Comparison of ENCODE assay signal across 12 mouse cellular contexts in genomic region chr5:45173035-45173755, GRCm38 (mm10).
A peak's percentile ranks its signal among the peaks of the same experiment; 100 is the strongest.
DNase-seq lines count a peak whose midpoint lies in the region; ATAC-seq and TF ChIP-seq lines count a peak whose summit lies in the region.
"Had no signal": no experiment of that assay in that cellular context is flagged by ENCODE, and none has a peak within 500 bp of the region (broad histone marks: within the 10 kb centered on the region; RNA-seq: fewer than 3 reads in every experiment).

No protein-coding gene starts in this region.

- no peak for TF ChIP-seq POLR2A in thymus, adult 2 months (IDR thresholded peaks at IDR 0.05; ENCODE audit: control insufficient read depth, extremely low read depth, insufficient read depth, low read length, poor library complexity)

- no peaks in the 10 kb centered on the region for H3K9me3 ChIP-seq in neural tube, embryonic 12.5 days
- no peaks in the 10 kb centered on the region for H3K9me3 ChIP-seq in forebrain, postnatal 0 days (ENCODE audit: low read length)
- H3K9me3 ChIP-seq in neural tube, embryonic 14.5 days (ENCODE audit: control insufficient read depth, low read length): no peaks in the 10 kb centered on the region
- no peaks in the 10 kb centered on the region for H3K9me3 ChIP-seq in kidney, embryonic 15.5 days (replicated peaks)
- H3K9me3 ChIP-seq: limb, embryonic 15.5 days had no signal

- DNase-seq in adrenal gland, postnatal 14 days: peak; percentile 13
- DNase-seq in adrenal gland, postnatal 4 days (ENCODE audit: low spot score in 2 of 2): no peak
- DNase-seq in neural tube, embryonic 10.5 days (ENCODE audit: extremely low spot score, low spot score): no peak
- peak; percentile 55 for DNase-seq in forebrain, postnatal 0 days
- DNase-seq in thymus, adult 2 months: no peak
- DNase-seq: B cell, adult 2 months; cerebellum, postnatal 14 days had no signal

- H3K4me1 ChIP-seq in neural tube, embryonic 12.5 days: peaks cover 4% of the 10 kb centered on the region; the same call in 1 of the 2 replicates
- peaks cover 8% of the 10 kb centered on the region for H3K4me1 ChIP-seq in forebrain, postnatal 0 days (ENCODE audit: insufficient read depth)
- no peaks in the 10 kb centered on the region for H3K4me1 ChIP-seq in neural tube, embryonic 14.5 days (ENCODE audit: control insufficient read depth, insufficient read depth, low read length)
- no peaks in the 10 kb centered on the region for H3K4me1 ChIP-seq in thymus, adult 2 months (replicated peaks; ENCODE audit: control insufficient read depth, insufficient read depth, low read length)
- no peaks in the 10 kb centered on the region for H3K4me1 ChIP-seq in kidney, embryonic 15.5 days
- H3K4me1 ChIP-seq: limb, embryonic 15.5 days had no signal

- H3K27ac ChIP-seq in neural tube, embryonic 12.5 days: no peak overlapping the region
- no peak overlapping the region; the same call in 1 of the 2 replicates for H3K27ac ChIP-seq in forebrain, postnatal 0 days (ENCODE audit: low read depth, low read length)
- H3K27ac ChIP-seq in neural tube, embryonic 14.5 days (ENCODE audit: low read depth, low read length): no peak overlapping the region
- H3K27ac ChIP-seq in thymus, adult 2 months (ENCODE audit: control insufficient read depth, insufficient read depth, low read length): no peak overlapping the region
- H3K27ac ChIP-seq in kidney, embryonic 15.5 days: no peak overlapping the region
- H3K27ac ChIP-seq: layer of hippocampus, adult 2 months; limb, embryonic 15.5 days had no signal

- no peak for TF ChIP-seq CTCF in forebrain, postnatal 0 days (IDR thresholded peaks at IDR 0.05; ENCODE audit: low read depth)
- no peak for TF ChIP-seq CTCF in thymus, adult 2 months (IDR thresholded peaks at IDR 0.05; ENCODE audit: borderline replicate concordance, control insufficient read depth, extremely low read depth, insufficient read depth, low read length, poor library complexity)

- H3K4me3 ChIP-seq in neural tube, embryonic 12.5 days: no peak overlapping the region
- no peak overlapping the region for H3K4me3 ChIP-seq in forebrain, postnatal 0 days (ENCODE audit: low read depth, low read length)
- no peak overlapping the region for H3K4me3 ChIP-seq in neural tube, embryonic 14.5 days (ENCODE audit: low read depth, low read length)
- H3K4me3 ChIP-seq in thymus, adult 2 months (ENCODE audit: control insufficient read depth, insufficient read depth, low read length): no peak overlapping the region
- no peak overlapping the region for H3K4me3 ChIP-seq in kidney, embryonic 15.5 days (replicated peaks)
- H3K4me3 ChIP-seq: layer of hippocampus, adult 2 months; limb, embryonic 15.5 days had no signal

- no peaks in the 10 kb centered on the region for H3K27me3 ChIP-seq in neural tube, embryonic 12.5 days (replicated peaks)
- H3K27me3 ChIP-seq in forebrain, postnatal 0 days (ENCODE audit: insufficient read depth, low read length): no peaks in the 10 kb centered on the region
- H3K27me3 ChIP-seq in neural tube, embryonic 14.5 days (ENCODE audit: control insufficient read depth, insufficient read depth, low read length): no peaks in the 10 kb centered on the region
- no peaks in the 10 kb centered on the region for H3K27me3 ChIP-seq in thymus, adult 2 months (ENCODE audit: control insufficient read depth, insufficient read depth, low read length)
- no peaks in the 10 kb centered on the region for H3K27me3 ChIP-seq in kidney, embryonic 15.5 days
- H3K27me3 ChIP-seq: limb, embryonic 15.5 days had no signal

- WGBS in neural tube, embryonic 12.5 days: 57% methylated on average over 8 of the region's 8 CpGs
- 20% methylated on average over 8 of the region's 8 CpGs for WGBS in forebrain, postnatal 0 days
- WGBS in neural tube, embryonic 14.5 days: 38% methylated on average over 8 of the region's 8 CpGs
- WGBS in thymus, adult 2 months: 94% methylated on average over 8 of the region's 8 CpGs
- 79% methylated on average over 8 of the region's 8 CpGs for whole genome bisulfite sequencing in kidney, embryonic 15.5 days

- no peak overlapping the region for H3K4me2 ChIP-seq in neural tube, embryonic 12.5 days (replicated peaks)
- peak overlapping the region; percentile 23 for H3K4me2 ChIP-seq in forebrain, postnatal 0 days (ENCODE audit: low read depth)
- H3K4me2 ChIP-seq in neural tube, embryonic 14.5 days (ENCODE audit: low read depth, low read length): no peak overlapping the region
- no peak overlapping the region for H3K4me2 ChIP-seq in kidney, embryonic 15.5 days
- H3K4me2 ChIP-seq: limb, embryonic 15.5 days had no signal

- ATAC-seq in neural tube, embryonic 12.5 days (ENCODE audit: low FRiP score, low read depth): peak; percentile 37; the same call in 1 of the 2 replicates
- ATAC-seq in forebrain, postnatal 0 days: peak; percentile 47; the same call in 1 of the 2 replicates
- peak; percentile 60 for ATAC-seq in neural tube, embryonic 14.5 days (ENCODE audit: low read depth)
- ATAC-seq in kidney, embryonic 15.5 days (replicated peaks; ENCODE audit: low FRiP score): no peak

- H3K36me3 ChIP-seq in neural tube, embryonic 12.5 days: no peaks in the 10 kb centered on the region
- no peaks in the 10 kb centered on the region for H3K36me3 ChIP-seq in forebrain, postnatal 0 days (ENCODE audit: insufficient read depth)
- H3K36me3 ChIP-seq in neural tube, embryonic 14.5 days (ENCODE audit: control insufficient read depth, insufficient read depth, low read length): no peaks in the 10 kb centered on the region
- no peaks in the 10 kb centered on the region for H3K36me3 ChIP-seq in thymus, adult 2 months (ENCODE audit: control insufficient read depth, insufficient read depth, low read length)
- H3K36me3 ChIP-seq in kidney, embryonic 15.5 days: no peaks in the 10 kb centered on the region
- H3K36me3 ChIP-seq: limb, embryonic 15.5 days had no signal

- no peak overlapping the region for H3K9ac ChIP-seq in neural tube, embryonic 12.5 days
- H3K9ac ChIP-seq in forebrain, postnatal 0 days: no peak overlapping the region
- no peak overlapping the region for H3K9ac ChIP-seq in neural tube, embryonic 14.5 days (replicated peaks; ENCODE audit: low read depth, low read length)
- no peak overlapping the region for H3K9ac ChIP-seq in kidney, embryonic 15.5 days
- H3K9ac ChIP-seq: limb, embryonic 15.5 days had no signal

Comparison
In these comparisons a context has a peak if more than half of its experiments do, and no peak if none do; other contexts are left out.
1. DNase-seq: peak in adrenal gland, postnatal 14 days (single experiment) and forebrain, postnatal 0 days (single experiment); none in adrenal gland, postnatal 4 days (0 of 2), neural tube, embryonic 10.5 days (single experiment) and thymus, adult 2 months (single experiment).